Mouse (Mus musculus): ENCODE data around the gene Luzp1.

Luzp1 gene

DNA sequence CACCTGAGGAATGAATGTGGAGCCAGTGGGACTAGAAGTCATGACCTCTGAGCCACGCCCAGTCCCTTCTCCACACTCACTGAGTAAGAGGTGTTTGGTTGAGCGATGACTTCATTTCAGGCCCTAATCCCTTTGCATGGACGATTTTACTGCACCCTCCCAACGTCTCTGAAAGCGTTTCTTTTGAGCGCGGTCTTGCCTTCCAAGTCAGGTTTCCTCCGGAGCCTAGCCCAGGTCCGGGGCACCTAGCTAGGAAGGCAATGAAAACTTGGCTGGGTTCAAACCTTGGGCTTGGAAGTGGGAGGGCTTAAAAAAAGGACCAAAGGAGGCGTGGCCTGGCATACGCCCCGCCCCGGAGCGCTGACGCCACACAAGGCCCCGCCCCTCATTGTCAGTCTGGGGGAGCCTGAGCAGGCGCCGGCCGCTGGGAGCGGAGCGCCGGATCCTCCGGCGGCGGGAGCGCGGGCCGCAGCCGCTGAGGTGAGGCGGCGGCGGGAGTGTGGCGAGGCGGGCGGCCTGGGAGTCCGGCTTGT is at the start of gene Luzp1:
TSS of gene Luzp1 (plus strand) at position 391 of the 533 bp plus-strand sequence.
- no peak for TF ChIP-seq GATA4 (IDR thresholded peaks at IDR 0.05; ENCODE audit: insufficient replicate concordance, low read length)

DNA sequence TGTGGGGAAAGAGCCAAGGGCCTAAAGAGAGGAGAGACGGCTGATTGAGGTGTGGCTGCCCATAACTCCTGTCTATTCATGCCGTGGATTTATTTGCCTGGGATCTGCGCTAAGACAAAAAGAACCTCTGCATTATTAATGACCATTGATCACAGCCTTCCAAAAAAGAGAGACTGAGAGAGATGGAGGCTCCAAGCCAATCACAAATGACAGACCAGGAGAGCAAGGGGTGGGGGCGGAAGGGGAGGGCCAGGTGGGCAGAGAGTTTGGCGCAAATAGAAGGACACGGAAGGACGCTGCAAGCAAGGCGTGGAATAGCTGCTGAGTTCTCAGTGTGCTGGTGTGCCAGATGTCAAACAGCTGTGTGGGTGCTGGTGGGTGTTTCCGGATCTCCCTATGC is 46.3 kb upstream of the Luzp1 start, which contains the start of gene Htr1d:
TSS of gene Htr1d (plus strand) at position 301 of the 400 bp plus-strand sequence.
- TF ChIP-seq GATA4 (IDR thresholded peaks at IDR 0.05; ENCODE audit: insufficient replicate concordance, low read length), result no peak

DNA sequence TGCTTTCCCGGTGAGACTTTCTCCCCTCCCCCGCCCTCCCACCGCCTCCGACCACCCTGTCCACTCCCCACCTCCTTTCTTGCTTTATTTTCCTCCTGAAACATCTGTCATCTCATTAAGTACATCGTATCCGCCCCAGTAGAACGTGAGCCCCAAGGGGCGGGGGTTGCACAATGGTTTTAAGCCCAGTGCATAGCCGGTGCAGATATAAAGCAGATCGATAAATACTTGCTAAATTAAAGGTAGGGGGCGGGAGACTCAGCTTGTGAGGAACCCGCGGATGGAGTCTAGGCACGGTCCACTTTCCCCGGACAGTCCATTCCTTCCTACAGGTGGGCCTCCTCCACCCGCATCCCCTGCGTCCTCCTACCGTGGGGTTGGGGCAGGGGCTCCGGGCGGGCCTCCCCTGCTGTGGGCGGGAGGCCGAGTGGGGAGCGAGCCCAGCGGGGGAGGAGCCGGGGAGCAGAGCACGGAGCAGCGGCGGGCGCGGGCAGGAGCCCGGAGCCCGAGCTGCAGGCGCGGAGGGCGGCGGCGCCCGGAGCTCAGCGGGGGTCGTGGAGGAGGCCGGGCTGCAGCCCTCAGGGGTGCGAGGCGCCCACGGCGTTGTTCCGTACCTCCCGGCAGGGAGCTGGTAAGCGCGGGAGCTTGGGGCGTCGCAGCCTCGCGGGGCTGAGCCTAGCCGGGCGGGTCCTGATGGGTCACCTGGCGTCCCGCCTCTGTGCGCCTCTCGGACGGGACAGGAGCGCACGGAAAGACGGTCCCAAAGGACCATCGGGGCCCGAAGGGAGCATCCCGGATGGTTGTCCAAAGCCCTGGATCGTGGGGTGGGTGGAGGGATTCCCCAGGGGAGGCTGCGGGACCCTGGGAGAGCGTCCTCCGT is 45.2 kb upstream of the Luzp1 start:
- no peak for TF ChIP-seq GATA4 (IDR thresholded peaks at IDR 0.05; ENCODE audit: insufficient replicate concordance, low read length)

DNA sequence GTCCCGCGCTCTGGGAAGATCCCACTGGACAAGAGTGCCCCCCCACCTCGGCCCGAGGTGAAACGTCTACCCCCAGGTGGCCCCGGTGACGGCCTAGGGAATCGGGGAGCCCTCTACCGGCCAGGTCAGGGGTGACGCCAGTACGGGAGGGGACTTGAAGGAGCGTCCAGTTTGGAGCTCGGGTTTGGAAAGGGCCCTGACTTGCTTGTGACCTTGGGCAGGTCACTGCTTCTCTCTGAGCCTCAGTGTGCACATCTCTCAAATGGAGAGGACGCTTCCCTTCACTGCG is 44.6 kb upstream of the Luzp1 start:
- no peak for TF ChIP-seq GATA4 (IDR thresholded peaks at IDR 0.05; ENCODE audit: insufficient replicate concordance, low read length)

DNA sequence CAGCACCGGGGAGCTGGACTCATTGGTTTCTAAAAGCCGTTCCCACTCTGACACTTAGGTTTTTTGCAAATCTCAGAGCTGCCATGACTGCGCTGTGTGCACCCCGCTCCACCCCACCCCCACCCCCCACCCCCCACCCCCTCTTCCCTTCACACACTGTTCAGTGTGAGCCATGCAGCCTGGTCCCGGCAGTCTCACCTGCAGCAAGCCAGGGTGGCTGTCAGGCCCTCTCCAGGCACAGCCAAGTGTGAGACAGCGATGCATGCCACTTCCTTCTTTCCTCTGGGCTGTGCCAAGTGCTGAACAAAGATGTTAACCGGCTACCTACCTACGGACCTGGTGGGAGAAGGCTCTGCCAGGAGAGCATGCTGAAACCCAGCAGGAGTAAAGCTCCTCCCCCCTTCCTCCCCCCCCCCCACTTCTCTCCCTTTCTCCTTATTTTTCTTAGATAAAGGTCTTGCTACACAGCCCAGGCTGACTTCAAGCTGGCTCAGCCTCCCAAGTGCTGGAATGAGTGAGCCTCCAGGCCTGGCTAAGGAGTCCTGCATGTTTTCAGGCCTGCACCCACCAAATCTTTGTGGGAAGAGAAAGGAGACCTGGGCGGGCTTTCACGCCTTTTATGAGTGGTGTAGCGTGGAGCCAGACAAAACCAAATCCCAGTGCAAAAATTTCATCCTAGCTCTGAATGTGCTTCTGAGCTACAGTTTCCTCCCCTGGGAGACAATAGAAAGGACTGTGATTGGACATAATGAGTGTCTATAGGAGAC is 38.8 kb upstream of the Luzp1 start:
- TF ChIP-seq GATA4 (IDR thresholded peaks at IDR 0.05; ENCODE audit: insufficient replicate concordance, low read length), result no peak

GRCm38 (mm10) chr4:136431376-136431693 is 38.2 kb upstream of the Luzp1 start:
- no peak for TF ChIP-seq GATA4 (IDR thresholded peaks at IDR 0.05; ENCODE audit: insufficient replicate concordance, low read length)

DNA sequence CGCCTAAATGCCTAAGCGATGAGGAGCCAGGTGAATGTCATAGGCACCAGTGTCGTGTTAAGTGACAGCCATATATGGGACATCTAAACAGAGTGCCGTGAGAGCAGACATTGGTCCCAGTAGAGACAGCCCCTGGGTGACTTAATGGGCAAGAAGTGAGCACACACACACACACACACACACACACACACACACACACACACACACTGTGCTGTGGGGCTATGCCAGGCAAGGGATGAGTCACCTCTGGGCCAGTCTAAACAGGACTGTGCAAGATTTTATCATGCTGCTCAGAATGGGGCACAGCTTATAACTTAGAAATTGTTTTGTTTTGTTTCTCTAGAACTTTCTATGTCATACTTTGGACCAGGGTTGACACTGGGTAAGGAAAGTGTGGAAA is 35.5 kb upstream of the Luzp1 start:
- TF ChIP-seq GATA4 (IDR thresholded peaks at IDR 0.05; ENCODE audit: insufficient replicate concordance, low read length), result no peak

GRCm38 (mm10) chr4:136439106-136439505 is 30.5 kb upstream of the Luzp1 start:
- no peak for TF ChIP-seq GATA4 (IDR thresholded peaks at IDR 0.05; ENCODE audit: insufficient replicate concordance, low read length)

GRCm38 (mm10) chr4:136441354-136442043 is 28.1 kb upstream of the Luzp1 start:
- TF ChIP-seq GATA4 (IDR thresholded peaks at IDR 0.05; ENCODE audit: insufficient replicate concordance, low read length), result no peak

DNA sequence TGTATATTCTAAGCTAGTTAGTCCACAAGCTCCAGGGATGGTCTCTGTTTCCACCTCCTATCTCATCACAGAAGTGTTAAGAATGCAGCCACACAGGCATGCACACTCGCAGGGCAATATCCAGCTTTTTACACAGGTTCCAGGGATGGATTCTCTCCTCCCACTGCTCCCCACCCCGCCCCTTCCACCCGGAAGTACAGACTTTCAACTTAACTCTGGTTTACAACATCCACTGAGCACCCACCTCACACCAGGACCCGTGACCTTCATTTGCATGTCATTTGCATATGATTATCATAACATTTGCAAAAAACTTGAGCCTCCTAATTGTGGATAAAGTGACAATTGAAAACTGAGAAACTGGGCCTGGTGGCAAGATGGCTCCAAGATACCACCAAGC is 25.0 kb upstream of the Luzp1 start:
- TF ChIP-seq GATA4 (IDR thresholded peaks at IDR 0.05; ENCODE audit: insufficient replicate concordance, low read length), result no peak

GRCm38 (mm10) chr4:136449795-136450194 is 19.8 kb upstream of the Luzp1 start:
- TF ChIP-seq GATA4 (IDR thresholded peaks at IDR 0.05; ENCODE audit: insufficient replicate concordance, low read length), result no peak

DNA sequence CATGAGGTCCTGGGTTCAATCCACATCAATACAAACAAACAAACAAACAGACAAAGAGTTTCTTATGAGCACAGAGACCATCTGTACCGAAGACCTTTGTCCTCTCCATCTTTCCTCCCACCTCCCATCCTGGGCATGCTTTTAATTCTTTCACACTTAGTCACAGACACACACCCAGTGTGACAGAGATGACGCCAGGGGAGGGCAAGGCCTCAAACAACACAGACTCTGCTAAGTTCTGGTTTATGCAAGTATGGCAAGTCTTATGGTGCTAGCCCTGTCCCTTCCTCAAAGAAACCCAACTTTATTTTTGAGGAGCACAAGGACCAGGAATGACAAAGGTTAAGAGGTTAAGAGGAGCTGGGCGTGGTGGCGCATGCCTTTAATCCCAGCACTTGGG is 19.3 kb upstream of the Luzp1 start:
- TF ChIP-seq GATA4 (IDR thresholded peaks at IDR 0.05; ENCODE audit: insufficient replicate concordance, low read length), result no peak

DNA sequence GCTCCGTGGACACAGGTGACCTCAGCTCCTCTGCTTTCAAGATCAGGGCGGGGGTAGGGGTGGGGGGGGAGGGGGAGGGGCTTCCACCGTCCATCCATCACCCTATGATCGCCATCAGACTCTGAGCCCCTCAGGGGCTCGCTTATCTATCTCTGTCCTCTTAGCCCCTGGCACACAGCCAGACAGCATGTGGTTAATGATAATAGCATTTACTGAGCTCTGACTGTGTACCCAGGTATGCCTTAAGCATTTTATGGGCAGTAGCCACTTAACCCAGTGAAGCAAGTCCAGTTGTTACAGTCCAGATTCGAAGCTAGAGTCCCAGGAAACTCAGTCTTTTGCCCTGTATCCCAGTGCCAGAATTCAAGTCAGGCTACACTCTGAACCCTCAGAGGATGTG is 18.0 kb upstream of the Luzp1 start:
- TF ChIP-seq GATA4 (IDR thresholded peaks at IDR 0.05; ENCODE audit: insufficient replicate concordance, low read length), result no peak

DNA sequence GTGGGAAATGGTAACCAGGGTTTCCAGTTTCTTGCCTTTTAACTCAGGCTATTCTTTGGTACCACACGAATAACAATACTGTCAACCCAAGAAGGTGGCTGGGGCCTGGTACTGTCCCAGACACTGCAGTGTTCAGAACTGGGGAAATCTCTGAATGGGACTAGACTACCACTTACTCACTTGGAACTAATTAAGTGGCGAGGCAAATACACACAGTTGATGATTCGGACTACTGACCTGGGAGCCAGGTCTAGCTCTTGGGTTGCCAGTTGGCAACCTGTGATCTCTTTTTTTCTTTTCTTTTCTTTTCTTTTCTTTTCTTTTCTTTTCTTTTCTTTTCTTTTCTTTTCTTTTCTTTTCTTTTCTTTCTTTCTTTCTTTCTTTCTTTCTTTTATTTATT is 17.3 kb upstream of the Luzp1 start:
- TF ChIP-seq GATA4 (IDR thresholded peaks at IDR 0.05; ENCODE audit: insufficient replicate concordance, low read length), result no peak

DNA sequence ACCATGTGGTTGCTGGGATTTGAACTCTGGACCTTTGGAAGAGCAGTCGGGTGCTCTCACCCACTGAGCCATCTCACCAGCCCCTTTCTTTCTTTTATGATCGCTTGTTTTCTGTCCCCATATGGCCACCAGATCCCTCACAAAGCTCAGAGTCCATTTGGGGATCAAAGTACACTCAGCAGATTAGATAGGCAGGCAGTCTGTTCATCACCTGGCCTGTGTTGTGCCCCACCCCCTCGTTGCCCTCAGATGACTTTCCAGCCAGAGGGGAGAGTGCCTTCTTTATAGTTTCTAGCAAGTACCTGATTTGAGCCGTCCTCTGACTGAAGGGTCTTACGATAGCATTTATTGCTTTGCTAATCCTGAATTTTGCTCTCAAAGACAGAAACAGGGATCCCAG is 16.8 kb upstream of the Luzp1 start:
- peak; percentile 81; the same call in 1 of the 2 replicates for TF ChIP-seq GATA4 (IDR thresholded peaks at IDR 0.05; ENCODE audit: insufficient replicate concordance, low read length)

DNA sequence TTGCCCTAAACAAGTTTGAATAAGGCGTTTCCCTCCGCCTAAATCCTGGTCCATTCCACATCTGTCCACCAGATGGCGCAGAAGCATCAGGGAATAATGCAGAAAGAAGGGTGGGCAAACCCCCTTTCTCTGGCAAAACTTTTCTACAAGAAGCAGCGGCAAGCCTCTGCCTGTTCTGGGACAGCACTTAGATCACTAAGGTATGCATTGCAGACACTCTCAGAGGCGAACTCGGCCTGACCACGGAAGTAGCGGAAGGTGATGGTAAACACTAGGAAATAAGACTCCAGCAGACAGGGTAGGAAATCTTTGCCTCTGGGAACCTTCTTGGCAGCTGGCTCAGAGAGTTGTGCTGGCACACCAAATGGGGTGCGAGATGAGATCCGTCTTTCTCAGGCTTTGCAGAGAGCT is 14.7 kb upstream of the Luzp1 start:
- TF ChIP-seq GATA4 (IDR thresholded peaks at IDR 0.05; ENCODE audit: insufficient replicate concordance, low read length), result no peak

Data from liver, adult (tissue).